Mouse (Mus musculus) cortical plate, adult 2 months (tissue): ENCODE measurements at regions not wholly inside any gene's neighbourhood (a gene's known extent, or its start where the extent isn't known, plus 50 kb on each side); places are given as distances from the start of the nearest gene placed in this dataset.

Experiments used
- H3K27ac ChIP-seq: fragments of 200-500 bp; 2 replicates; pipeline ENCODE4 v1.5.1; 2012; ENCODE audit warnings: low read length, control low read depth, inconsistent platforms; ENCODE audit not compliant: insufficient read depth
- H3K4me1 ChIP-seq: fragments of 200-500 bp; 2 replicates; pipeline ENCODE4 v1.6.1; 2011; ENCODE audit warnings: low read length; ENCODE audit not compliant: control insufficient read depth, insufficient read depth
- H3K4me3 ChIP-seq: fragments of 200-500 bp; 2 replicates; pipeline ENCODE4 v1.5.1; 2011; ENCODE audit warnings: mild to moderate bottlenecking, low read length, control low read depth; ENCODE audit not compliant: insufficient read depth
- CTCF ChIP-seq: fragments of 200-500 bp; IDR thresholded peaks from 2 replicates; pipeline ENCODE4 v1.5.1; 2011; ENCODE audit warnings: mild to moderate bottlenecking, control low read depth, low read length; ENCODE audit not compliant: insufficient read depth; ENCODE audit errors: extremely low read depth
- POLR2A ChIP-seq: fragments of 200-500 bp; IDR thresholded peaks from 2 replicates; pipeline ENCODE4 v1.6.1; 2011; ENCODE audit warnings: mild to moderate bottlenecking, low read length, control low read depth; ENCODE audit not compliant: insufficient read depth; ENCODE audit errors: extremely low read depth

GRCm38 (mm10) chr4:95178467-95178866 is 126.4 kb upstream of the Jun start:
- peaks cover 3% of the 10 kb centered on the region; the same call in 1 of the 2 replicates for H3K4me1 ChIP-seq
- no peak for TF ChIP-seq CTCF
- TF ChIP-seq POLR2A, result no peak
- no peak overlapping the region for H3K4me3 ChIP-seq
- H3K27ac ChIP-seq, result no peak overlapping the region

GRCm38 (mm10) chr4:95178900-95179299 is 126.9 kb upstream of the Jun start:
- Histone ChIP-seq H3K27ac (no peak overlapping the region), H3K4me1 (peaks cover 3% of the 10 kb centered on the region; the same call in 1 of the 2 replicates), H3K4me3 (no peak overlapping the region)
- TF ChIP-seq CTCF (no peak), POLR2A (no peak)

- Histone ChIP-seq H3K4me3 (no peak overlapping the region), H3K27ac (no peak overlapping the region), H3K4me1 (peaks cover 3% of the 10 kb centered on the region; the same call in 1 of the 2 replicates)
- TF ChIP-seq CTCF (no peak), POLR2A (no peak)
Measured at GRCm38 (mm10) chr4:95180446-95180845, 128.4 kb upstream of the Jun start.

GRCm38 (mm10) chr4:95180999-95181398 is 129.0 kb upstream of the Jun start:
- no peak overlapping the region for H3K27ac ChIP-seq
- peaks cover 3% of the 10 kb centered on the region; the same call in 1 of the 2 replicates for H3K4me1 ChIP-seq
- TF ChIP-seq CTCF, result no peak
- no peak for TF ChIP-seq POLR2A
- H3K4me3 ChIP-seq, result no peak overlapping the region

GRCm38 (mm10) chr4:95184180-95184579 is 132.2 kb upstream of the Jun start:
- Histone ChIP-seq H3K27ac (no peak overlapping the region), H3K4me1 (no peaks in the 10 kb centered on the region; the same call in 1 of the 2 replicates), H3K4me3 (no peak overlapping the region)
- TF ChIP-seq POLR2A, result no peak
- no peak for TF ChIP-seq CTCF

GRCm38 (mm10) chr4:95185113-95185915 is 133.3 kb upstream of the Jun start:
- Histone ChIP-seq H3K27ac (no peak overlapping the region), H3K4me1 (no peaks in the 10 kb centered on the region; the same call in 1 of the 2 replicates), H3K4me3 (no peak overlapping the region)
- TF ChIP-seq CTCF (no peak), POLR2A (no peak)

- H3K4me3 ChIP-seq, result no peak overlapping the region
- no peaks in the 10 kb centered on the region; the same call in 1 of the 2 replicates for H3K4me1 ChIP-seq
- TF ChIP-seq CTCF, result no peak
- no peak for TF ChIP-seq POLR2A
- H3K27ac ChIP-seq, result no peak overlapping the region
Measured at GRCm38 (mm10) chr4:95185916-95186200, 133.8 kb upstream of the Jun start.

GRCm38 (mm10) chr4:95188107-95188506 is 136.1 kb upstream of the Jun start:
- Histone ChIP-seq H3K4me3 (no peak overlapping the region), H3K27ac (no peak overlapping the region), H3K4me1 (no peaks in the 10 kb centered on the region; the same call in 1 of the 2 replicates)
- TF ChIP-seq POLR2A (no peak), CTCF (no peak)

- Histone ChIP-seq H3K4me3 (no peak overlapping the region), H3K27ac (no peak overlapping the region), H3K4me1 (no peaks in the 10 kb centered on the region; the same call in 1 of the 2 replicates)
- TF ChIP-seq POLR2A, result no peak
- no peak for TF ChIP-seq CTCF
Measured at GRCm38 (mm10) chr4:95191654-95192406, 139.8 kb upstream of the Jun start.
